Mouse (Mus musculus) frontal cortex, adult (tissue): ENCODE results near the gene Acat2.
"Not testable (repeated sequence)": the region's sequence is repeated elsewhere in the genome, so short reads cannot be mapped to it uniquely, and the experiment has no call there.

Source experiments
- ATAC-seq: cut with Nextera tagmentation; 2 replicates; pipeline ENCODE4 v1.9.2; 2017; ENCODE audit warnings: mild to moderate bottlenecking, moderate library complexity, mixed read lengths; ENCODE audit not compliant: low TSS enrichment

The Acat2 gene

DNA sequence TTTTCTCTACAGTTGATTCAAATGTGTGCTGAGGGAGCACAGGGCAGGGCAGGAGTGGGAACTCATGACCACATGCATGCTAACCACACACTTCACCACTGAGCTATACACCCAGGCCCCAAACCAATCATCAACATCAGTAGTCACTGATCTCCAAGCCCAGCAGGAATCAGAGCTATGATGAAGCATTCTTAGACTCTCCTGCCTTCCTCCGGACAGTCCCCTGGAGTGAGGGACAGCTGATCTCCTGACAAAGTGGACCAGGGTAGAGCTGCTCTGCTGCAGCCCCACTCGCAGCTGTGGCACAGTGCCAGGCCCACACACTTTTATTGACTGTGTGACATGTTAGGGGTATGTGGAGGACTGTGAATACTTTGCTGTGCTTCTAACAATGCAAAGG lies 1.2 kb downstream of the Acat2 start:
- ATAC-seq, result not testable (repeated sequence)

DNA sequence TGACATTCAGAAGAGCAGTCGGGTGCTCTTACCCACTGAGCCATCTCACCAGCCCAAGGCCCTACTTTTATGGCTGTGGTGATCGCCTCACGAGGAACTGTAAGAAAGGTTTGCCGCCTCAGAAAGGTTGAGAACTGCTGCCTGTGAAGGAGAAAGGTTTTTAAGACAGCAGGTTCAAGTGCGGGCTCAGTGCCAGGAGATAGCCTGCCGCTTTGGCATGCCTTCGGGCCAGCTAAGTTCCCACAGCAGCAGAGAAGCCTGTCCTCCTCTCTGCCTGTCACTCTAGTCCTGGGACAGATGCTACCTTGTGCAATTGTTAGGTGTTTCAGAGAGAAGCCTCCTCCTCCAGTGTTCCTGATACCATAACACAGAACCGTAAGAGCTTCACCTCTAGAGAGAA lies 3.9 kb downstream of the Acat2 start:
- ATAC-seq, result no peak

DNA sequence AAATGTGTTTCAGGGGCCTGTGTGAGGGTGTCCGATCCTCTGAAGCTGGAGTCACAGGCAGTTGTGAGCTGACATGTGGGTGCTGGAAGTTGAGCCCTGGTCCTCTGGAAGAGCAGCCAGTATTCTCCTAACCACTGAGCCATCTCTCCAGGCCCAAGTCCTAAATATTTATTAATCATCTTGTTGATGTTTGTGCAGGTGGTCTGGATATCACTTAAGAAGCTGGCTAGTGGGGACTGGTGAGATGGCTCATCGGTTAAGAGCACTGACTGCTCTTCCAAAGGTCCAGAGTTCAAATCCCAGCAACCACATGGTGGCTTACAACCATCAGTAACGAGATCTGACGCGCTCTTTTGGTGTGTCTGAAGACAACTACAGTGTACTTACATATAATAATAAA lies 10.9 kb downstream of the Acat2 start:
- no peak for ATAC-seq

DNA sequence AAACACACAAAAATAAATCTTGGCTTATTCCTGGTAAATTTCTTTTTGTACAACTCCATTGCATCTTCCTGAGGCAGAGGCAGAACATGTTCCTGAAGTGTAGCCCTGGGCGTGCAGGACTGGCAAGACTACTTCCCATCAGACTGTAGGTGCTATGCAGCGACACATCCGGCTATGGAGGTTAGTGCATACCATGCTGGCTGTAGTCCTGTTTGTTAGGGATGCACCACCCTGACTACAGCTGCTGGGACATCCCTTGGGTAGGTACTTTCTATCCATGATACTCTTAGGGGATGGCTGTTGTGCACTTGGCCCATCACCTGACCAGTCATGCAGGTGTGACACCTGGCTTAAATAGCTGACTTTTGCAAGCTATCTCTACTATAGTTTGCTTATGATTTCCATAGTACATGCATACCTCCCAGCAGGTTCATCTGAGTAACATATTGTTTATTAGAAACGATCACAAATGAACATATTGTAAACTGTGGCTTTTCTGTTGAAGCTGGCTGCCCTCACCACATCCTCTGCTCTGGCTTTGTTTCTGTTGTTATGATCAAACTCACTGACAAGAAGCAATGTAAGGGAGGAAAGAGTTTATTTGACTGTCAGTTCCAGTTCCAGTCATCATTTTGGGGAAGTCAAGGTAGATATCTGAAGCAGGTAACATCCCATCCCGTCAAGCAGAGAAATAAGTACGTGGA lies 17.9 kb downstream of the Acat2 start:
- no peak for ATAC-seq

DNA sequence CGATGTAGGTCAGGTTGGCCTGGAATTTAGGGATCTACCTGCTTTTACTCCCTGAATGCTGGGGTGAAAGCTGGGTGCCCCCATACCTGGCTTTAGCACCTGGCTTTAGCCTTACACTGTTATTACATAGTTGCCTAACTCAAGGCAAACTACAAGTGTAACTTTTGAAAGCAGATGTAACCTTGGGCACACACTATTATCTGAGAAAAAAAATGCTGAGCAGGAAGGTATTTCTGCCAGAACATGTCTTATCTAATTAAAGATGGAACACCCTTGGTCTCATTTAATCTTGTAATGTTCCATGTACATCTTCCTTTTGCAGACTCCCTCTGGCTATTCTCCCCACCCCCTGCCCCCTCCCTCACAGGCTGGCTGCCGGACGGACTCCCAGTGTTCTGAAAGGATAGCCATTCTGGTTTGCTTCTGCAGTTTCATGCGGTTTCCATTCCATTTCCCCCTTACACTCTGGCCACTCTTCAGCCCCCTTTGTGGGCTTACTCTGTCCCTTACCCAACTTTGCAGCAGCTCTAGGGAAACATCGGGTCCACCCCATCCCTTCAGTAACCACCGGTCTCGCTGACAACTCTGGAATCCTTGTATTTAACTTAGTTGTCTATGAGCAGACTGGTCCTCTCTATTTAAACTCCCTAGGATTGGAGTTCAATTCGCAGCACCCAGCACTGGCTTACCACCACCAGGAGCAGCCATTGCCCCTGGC lies 18.8 kb downstream of the Acat2 start:
- no peak for ATAC-seq

DNA sequence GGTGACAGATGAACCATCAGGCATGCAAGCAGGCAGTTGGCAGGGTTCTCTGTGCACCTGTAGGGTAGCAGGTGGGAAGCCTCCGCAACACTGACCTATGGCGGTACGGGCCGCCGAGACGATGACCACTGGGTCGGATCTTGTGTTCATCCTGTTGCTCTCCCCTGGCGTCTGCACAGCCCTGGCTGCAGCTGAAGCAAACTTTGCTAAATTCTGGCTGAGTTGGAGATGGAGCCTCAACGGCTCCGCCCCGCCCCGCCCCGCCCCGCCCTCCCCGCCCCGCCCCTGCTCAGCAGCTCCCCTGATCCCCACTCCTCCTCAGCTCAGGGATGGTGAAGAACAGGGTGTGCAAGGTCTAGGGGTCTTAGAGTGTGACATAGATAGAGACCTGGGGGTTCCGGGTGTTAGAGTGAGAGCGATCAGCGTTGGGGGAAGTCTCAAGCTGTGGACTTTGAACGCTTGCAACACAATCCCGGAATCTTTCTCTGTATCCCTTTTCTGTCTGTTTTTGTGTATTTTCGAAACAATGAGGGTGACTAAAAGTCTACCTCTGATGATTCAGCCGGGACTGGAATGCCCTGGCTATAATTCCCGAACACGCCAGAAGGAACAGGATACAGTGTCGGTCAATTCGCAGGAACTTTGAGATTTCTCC lies 20.3 kb downstream of the Acat2 start, which contains the start of gene Acat3:
Gene Acat3 (minus strand): TSS at position 450 of the 655 bp plus-strand sequence.
- ATAC-seq, result peak; percentile 30; the same call in 1 of the 2 replicates

DNA sequence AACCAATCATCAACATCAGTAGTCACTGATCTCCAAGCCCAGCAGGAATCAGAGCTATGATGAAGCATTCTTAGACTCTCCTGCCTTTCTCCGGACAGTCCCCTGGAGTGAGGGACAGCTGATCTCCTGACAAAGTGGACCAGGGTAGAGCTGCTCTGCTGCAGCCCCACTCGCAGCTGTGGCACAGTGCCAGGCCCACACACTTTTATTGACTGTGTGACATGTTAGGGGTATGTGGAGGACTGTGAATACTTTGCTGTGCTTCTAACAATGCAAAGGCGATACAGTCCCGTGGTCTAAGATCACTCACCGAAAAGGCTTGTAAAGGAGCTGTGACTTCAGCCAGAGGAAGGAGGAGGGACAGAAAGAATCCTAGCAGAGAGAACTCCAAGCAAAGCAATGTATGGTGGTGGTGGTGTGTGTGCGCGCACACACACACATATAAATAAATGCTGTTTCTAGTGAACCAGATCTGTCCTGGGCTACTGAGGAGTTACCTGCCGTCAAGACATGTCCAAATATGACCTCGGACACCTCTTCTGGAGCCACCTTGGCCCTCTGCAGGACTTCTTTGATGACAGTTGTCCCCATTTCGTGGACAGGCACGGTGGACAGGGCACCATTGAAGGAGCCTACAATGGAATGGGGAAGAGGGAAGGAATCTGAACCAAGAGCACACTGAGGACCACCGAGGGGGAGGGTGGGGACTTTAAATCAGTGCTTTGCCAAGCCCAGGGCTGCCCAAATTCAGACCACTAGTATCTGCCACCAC lies 21.0 kb downstream of the Acat2 start:
- ATAC-seq, result peak; percentile 43

DNA sequence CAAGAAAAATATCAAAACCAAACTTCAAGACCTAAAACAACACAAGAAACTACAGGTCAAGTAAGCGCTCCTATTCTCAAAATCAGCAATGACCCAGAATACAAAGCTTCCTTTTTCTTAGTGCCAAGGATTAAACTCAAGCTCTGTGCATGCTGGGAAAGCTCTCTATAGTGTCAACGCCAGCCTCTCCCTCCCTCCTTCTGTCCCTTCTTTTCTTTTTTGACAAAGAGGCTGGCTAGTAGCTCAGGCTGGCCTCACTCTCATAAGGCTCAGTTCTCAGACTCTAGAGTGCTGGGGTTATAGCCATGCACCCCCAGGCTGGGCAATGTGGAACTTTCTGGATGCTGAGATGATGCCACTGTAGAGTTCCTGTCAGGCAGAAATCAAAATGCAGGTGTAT lies 22.5 kb downstream of the Acat2 start:
- no peak for ATAC-seq

DNA sequence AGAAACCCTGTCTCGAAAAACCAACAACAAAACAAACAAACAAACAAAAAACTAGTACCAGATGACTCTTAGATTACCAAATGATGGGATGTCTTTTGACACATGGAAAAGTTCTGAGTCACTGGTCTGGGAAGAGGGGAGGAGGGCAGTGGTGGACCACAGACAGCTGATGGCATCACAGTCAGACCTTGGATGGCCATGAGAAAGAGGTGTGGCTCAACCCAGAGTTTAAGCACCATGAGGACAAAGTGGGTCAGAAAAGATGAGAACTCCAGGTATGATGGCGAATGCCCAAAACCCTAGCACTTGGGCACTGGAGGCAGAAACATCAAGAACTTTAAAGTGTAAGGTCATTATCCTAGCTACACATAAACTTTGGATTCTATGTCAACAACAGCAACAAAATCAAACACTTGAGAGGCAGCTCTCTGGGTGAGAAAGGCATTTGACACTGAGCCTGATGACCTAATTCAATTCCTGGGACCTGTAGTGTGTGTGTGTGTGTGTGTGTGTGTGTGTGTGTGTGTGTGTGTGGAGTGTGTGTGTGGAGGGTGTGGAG lies 23.1 kb downstream of the Acat2 start:
- ATAC-seq, result no peak

DNA sequence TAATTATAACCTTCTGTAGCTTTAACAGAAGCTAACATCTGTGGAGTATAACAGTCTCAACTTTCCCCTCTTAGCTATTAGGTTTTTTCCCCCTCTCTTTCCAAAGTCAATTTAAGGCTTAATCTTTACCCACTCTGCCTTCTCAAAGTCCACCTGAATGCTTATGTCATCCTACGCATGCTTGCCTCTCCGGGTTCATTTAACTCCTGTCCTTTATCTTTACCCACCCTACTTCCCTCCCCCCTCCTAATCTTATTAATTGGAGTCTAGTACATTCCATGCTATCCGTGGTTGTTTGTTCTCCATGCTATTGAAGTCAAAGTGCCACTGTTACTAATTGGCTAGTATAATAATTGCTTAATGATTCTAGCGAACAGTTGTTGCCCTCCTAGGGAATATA lies 24.8 kb downstream of the Acat2 start:
- no peak for ATAC-seq

DNA sequence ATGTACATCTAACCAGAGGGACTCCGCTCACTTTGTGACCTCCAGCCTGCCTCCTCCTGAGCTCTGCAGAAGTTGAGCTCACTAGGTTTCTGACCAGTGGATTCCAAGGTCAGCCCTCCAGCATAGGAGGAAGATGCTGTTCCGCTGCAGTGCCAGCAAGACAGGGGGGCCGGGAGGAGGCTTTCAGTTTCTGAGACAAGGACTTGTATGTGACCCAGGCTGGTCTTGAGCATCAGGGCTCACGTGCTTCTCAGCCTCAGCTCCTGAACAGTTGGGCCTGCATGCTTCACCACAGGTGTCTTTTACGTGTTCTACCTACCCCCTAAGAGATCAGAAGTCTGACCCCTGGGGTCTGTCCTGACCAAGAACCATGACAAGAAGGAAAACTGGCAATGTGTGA lies 29.0 kb downstream of the Acat2 start:
- not testable (repeated sequence) for ATAC-seq

DNA sequence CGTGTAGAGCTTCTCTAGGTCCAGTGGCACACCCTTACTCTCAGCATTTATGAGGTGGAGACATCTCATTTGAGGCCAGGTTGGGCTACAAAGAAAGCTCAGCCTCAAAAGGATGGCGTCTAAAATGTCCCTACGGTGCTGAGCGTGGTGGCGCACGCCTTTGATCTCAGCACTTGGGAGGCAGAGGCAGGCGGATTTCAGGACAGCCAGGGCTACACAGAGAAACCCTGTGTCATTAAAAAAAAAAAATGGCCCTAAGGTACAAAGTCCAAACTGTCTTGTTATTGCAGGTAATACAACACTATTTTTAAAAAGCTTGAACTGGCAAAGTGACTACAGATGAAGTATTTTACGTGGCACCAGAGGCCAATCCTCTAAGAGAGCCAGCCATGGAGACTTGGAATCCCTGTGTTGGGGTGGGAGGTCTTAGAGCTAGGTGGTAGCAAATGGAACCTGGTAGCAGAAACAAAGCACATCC lies 34.8 kb downstream of the Acat2 start:
- no peak for ATAC-seq

DNA sequence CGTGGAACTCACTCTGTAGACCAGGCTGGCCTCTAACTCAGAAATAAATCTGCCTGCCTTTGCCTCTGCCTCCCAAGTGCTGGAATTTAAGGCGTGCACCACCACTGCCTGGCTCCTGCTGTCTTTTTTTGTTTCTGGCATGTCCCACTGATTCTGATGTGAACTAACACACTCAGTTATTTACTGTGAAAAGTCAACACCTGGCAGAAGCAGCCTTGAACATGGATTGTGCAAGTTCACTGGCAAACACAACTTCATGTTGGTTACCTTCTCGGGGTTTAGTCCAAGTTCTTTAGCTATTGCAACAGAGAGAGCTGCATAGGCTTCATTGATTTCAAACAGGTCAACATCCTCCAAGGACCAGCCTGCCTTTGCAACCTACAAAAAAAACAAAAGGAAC lies 35.5 kb downstream of the Acat2 start:
- no peak for ATAC-seq

DNA sequence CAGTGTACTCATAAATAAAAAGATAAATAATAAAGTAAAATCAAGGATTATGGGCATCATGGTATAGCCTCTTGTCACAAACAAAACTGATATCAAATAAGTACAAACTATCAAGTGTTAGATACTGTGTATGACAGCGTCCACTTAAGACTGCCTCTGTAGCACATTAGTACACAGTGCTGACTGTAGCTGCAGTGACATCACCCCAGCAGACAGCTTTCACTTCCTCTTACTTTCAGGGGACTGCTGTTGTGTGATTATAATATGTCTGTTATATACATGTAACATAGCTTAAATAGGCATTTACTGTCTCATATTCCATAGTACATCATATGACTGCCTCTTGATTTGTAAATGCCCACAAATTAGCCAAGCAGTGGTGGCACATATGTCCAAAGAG lies 39.5 kb downstream of the Acat2 start:
- ATAC-seq, result no peak

DNA sequence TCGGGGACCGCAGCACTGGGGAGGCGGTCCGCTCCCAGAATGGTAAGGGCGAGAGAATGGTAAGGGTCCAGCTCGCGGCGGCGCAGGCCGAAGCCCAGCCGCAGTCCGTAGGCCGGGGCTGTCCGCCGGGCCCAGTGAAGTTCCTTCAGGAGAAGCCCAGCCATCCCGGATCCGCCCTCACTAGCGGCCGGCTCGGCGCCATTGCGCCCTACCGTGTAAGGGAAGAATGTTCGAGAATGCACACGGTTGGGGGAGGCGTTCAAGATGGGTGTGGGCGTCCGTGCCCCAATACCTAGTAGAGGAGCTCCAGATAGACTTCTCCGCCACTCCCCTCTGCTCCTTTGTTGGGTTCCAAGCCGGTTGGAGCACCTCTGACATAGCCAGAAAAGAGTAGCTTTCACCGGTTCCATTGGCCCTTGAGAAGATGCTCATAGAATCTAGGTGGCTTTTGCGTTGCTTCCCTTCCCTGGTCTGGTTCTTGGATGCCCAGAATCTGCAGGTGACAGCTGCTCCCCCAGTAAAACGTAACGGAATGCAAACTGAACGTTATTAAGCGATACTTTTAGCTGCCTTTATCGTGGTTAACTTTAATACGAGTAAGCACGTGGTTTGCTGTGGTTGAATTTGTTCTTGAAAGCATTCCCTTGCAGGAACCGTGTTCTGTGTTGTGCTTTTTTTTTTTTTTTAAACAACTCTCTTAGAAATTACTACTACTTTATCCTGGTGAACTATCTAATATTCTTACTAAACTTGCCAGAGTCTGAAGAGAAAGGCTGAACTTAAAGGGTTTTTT lies 43.8 kb downstream of the Acat2 start:
- peak; percentile 38 for ATAC-seq

DNA sequence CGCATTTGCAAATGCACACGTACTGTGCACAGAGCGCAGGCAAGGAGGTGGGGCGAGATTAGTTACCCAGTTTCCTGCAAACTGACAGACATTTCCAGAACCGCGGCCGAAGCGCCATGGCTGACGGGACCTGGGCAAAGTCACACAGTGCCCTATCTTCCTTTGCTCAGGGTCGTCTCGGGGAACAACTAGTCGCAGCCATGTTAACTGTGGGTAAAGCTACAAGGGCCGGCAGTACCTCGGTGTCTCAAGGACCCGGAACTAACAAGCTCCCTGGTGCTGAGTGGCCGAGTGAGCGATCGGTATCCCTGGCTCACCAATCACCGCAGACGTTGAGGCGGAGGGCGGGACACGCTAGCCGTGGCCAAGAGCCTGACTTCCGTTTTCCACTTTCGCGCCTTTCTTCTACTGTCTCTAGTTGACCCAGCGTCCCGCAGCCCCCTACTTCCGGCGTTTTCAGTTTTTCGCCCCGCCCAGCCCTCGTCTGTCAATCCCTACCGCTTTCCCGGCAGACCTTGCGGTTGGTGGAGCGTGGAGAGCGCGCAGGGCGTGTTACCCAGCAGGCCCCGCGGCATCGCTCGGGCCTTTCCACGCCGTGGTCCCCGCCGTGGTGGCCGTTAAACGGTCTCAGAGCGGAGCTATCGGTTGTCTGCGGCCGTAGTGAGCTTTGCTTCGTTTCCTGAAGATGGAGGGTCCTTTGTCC lies 44.5 kb downstream of the Acat2 start, which contains the start of gene Mrpl18:
Gene Mrpl18 (minus strand): TSS at position 465 of the 703 bp plus-strand sequence.
- peak; percentile 99 for ATAC-seq

DNA sequence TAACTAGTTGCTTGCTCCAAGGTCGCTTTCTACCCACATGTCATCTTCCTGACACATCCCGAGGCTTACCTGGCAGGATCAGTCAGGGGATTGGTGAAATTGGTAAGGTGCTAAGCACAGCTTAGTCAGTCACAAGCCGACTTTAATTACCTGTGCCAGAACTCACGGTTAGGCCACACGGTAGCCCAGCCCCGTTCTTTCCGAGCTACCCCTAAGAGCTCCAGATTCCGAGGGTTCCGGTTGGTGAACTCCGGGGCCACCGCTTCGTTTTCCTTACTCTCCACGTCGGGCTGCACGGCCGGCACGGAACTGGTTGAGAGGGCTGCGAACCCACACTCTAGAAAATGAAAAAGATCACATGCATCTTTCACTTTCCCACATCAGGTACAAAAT lies 45.1 kb downstream of the Acat2 start, which contains the start of gene Tcp1:
Gene Tcp1 (plus strand): TSS at position 214 of the 393 bp plus-strand sequence.
- ATAC-seq, result no peak

DNA sequence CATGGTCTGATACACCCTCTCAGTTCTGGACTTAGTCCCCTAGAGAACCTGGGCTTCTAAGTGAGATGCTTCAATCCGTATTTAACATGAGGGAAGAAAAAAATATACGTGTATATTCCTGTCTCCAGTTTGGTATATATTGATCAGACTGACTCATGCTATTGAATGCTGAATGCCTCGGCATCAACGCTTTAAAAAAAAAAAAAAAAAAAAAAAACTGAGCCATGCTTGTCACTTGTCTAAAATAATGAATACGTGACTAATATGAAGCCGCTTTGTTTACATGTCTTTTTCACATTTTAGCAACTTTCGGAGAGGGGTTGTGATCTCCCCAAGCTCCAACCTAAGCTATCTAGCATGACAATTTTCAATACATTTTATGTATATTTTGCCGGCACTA lies 50.2 kb downstream of the Acat2 start:
- ATAC-seq, result no peak

DNA sequence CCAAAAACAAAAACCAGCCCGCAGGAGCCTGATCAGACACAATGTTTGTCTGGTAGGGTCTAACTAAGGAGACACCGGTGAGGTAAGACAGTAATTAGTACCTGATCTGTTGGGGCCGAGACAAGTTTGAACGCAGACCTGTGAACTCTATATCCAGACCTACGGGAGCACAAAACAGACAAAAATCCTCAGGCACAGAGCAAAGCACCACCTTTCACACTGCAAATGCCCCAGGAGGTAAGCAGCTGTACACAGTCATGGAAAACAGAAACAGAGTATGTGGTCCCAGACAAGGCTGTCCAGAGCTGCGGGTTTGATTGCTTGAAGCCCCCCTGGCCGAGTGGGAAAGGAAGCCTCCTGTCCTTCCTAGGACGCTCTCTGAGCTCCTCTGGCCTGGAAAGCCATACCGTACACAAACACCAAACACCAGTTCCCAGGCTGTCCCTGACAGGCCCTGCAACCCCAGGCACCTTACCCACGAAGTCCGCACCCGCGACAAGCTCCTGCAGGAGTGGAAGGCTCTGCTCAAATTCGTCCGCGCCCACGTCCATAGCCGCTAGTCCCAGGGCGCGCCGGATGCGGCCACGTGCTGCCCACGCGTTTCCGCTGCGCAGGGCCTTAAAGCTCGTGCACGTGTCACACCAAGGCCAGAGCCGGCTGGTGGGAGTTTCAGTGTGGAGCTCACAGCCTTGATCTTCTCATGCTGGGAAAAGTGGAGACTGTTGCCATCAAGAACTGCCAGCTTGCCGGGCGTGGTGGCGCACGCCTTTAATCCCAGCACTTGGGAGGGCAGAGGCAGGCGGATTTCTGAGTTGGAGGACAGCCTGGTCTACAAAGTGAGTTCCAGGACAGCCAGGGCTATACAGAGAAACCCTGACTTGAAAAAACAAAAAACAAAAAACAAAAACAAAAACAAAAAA lies 50.9 kb downstream of the Acat2 start, which contains the start of gene Pnldc1:
Gene Pnldc1 (minus strand): TSS at position 870 of the 920 bp plus-strand sequence.
- ATAC-seq, result no peak
